Mouse (Mus musculus) neutrophil, adult 65 days (primary cell): Measurements from ENCODE around the gene Spp2. TPM values are rescaled to one million over a fixed set of nuclear protein-coding genes. Genes with fewer than 3 reads are reported as not detected.

Source experiments
- total RNA-seq: library from RNA; stranded (reverse); gene quantifications from 2 replicates; pipeline ENCODE4 v1.2.4, GENCODE M21; 2023

Gene Spp2
- not detected in 2 replicates for total RNA-seq

GRCm38 (mm10) chr1:88406807-88407198 is at the start of gene Spp2:
Spp2 (plus strand) TSS chr1:88406961.

Other genes starting within 250 kb of the Spp2 start
- gene Ugt1a5, start 240.9 kb upstream of the Spp2 start, total RNA-seq, result 11.7 and 27.4 TPM in 2 replicates
- 7.4 and 19.5 TPM in 2 replicates for gene Ugt1a2, start 206.4 kb upstream of the Spp2 start, total RNA-seq
- gene Dnajb3, start 201.2 kb upstream of the Spp2 start, total RNA-seq, result not detected in 2 replicates
- 9.2 and 16.8 TPM in 2 replicates for gene Ugt1a1, start 195.0 kb upstream of the Spp2 start, total RNA-seq
- gene Mroh2a, start 180.0 kb upstream of the Spp2 start, total RNA-seq, result 1.9 and 3.9 TPM in 2 replicates
- 194 and 233 TPM in 2 replicates for gene Hjurp, start 129.3 kb upstream of the Spp2 start, total RNA-seq
- gene Trpm8, start 129.3 kb upstream of the Spp2 start, total RNA-seq, result not detected in 2 replicates
- gene Glrp1, start 103.1 kb downstream of the Spp2 start, total RNA-seq, result not detected in 2 replicates